Mouse (Mus musculus): ENCODE measurements around the gene Inf2. TPM values are rescaled to one million over a fixed set of nuclear protein-coding genes. Genes with fewer than 3 reads are reported as not detected.

The Inf2 gene
- polyA plus RNA-seq, 1 experiment from 2014 or later = 1.1 TPM

DNA sequence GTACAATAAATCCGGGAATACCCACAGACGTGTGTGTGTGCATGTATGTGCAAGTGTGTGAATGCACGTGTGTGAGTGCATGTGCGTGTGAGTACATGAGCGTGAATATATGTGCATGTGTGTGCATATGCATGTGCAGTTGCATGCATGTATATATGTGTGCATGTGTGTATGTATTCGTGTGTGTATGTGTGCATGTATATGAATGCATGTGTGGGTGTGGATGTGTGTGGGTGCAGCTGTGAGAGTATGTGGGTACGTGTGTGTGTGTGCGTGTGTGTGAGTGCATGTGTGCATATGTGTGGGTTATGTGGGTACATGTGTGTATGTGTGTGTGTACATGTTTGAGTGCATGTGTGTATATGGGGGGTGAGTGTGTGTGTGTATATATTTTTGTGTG lies 42.5 kb upstream of the Inf2 start:
- no peak for ATAC-seq
- no peaks in the 10 kb centered on the region for H3K36me3 ChIP-seq (ENCODE audit: control insufficient read depth, insufficient read depth, low read length)
- no peak overlapping the region for H3K4me3 ChIP-seq (ENCODE audit: low read length)
- H3K9ac ChIP-seq (ENCODE audit: low read depth, low read length) = no peak overlapping the region
- H3K4me1 ChIP-seq (ENCODE audit: control insufficient read depth, insufficient read depth, low read depth, low read length) = peaks cover 21% of the 10 kb centered on the region
- no peaks in the 10 kb centered on the region for H3K27me3 ChIP-seq (replicated peaks; ENCODE audit: control insufficient read depth, insufficient read depth, low read length)
- no peak overlapping the region for H3K27ac ChIP-seq (ENCODE audit: low read depth, low read length)
- no peaks in the 10 kb centered on the region for H3K9me3 ChIP-seq (ENCODE audit: control insufficient read depth, low read length)
- 88% methylated on average over 8 of the region's 8 CpGs for WGBS
- H3K4me2 ChIP-seq (ENCODE audit: low read length) = no peak overlapping the region

DNA sequence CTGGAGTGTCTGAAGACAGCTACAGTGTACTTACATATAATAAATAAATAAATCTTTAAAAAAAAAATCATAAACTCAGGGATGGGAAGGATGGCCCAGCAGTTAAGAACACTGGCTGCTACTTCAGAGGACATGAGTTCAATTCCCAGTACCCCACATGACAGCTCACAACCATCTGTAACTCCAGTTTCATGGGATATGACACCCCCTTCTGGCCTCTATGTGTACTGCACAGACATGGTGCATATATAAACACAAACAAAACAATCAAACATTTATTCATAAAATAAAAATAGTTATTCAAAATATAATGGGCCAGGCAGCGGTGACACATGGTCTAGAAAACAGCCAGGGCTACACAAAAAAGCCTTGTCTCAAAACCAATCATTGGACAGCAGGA lies 39.3 kb upstream of the Inf2 start:
- no peak overlapping the region for H3K9ac ChIP-seq (ENCODE audit: low read depth, low read length)
- no peaks in the 10 kb centered on the region for H3K27me3 ChIP-seq (replicated peaks; ENCODE audit: control insufficient read depth, insufficient read depth, low read length)
- no peak overlapping the region for H3K4me2 ChIP-seq (ENCODE audit: low read length)
- ATAC-seq = no peak
- 97% methylated on average over 1 of the region's 1 CpGs for WGBS
- H3K36me3 ChIP-seq (ENCODE audit: control insufficient read depth, insufficient read depth, low read length) = no peaks in the 10 kb centered on the region
- 0 out of 2 replicates have a peak, but pooled peaks cover 5% of the 10 kb centered on the region for H3K4me1 ChIP-seq (ENCODE audit: control insufficient read depth, insufficient read depth, low read depth, low read length)
- no peaks in the 10 kb centered on the region for H3K9me3 ChIP-seq (ENCODE audit: control insufficient read depth, low read length)
- H3K4me3 ChIP-seq (ENCODE audit: low read length) = no peak overlapping the region
- H3K27ac ChIP-seq (ENCODE audit: low read depth, low read length) = no peak overlapping the region

DNA sequence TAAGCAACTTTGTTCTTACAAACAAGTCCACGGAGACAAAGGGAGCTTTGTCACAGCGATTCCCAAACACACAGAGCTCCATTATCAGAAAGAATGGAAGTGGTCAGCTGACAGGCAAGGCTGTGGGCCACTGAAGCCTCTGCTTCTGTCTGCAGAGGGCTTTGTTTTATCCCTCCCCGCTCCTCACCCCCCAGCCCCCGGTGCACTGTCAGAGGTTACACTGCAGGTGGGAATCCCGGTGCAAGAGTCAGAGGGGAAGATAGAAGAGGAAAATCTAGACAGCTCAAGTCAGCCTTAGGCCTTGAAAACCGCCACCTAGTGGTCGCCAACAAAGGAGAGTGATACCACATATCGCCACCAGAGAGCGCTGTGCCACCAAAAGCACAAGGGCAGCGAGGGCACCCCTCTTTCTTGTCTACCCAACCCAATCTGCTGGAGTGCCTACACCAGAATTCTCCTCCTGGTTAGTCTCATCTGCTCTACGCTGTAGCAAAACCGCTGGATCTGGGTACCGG lies 36.7 kb upstream of the Inf2 start:
- no peak overlapping the region for H3K4me2 ChIP-seq (ENCODE audit: low read length)

DNA sequence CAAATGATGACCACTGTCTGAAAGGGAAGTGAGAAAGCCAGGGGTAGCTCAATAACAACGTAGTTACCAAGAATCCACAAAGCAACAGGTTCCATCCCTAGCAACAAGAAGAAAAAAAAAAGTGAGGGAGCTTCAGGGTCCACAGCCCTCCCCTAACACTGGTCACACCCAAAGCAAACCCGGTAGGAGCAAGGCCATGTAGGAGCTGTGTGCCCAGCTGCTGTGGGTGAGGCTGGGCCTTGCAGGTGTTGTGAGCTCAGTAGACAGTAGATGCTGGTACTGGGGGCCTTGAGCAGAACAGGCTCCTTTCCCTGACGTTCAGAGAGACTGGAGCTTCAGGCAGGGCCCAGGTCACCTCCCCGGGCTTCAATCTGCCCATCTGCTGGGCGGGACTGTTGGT lies 36.1 kb upstream of the Inf2 start:
- Histone ChIP-seq H3K4me2 (ENCODE audit: low read length) (no peak overlapping the region), H3K9me3 (ENCODE audit: control insufficient read depth, low read length) (no peaks in the 10 kb centered on the region), H3K27me3 (replicated peaks; ENCODE audit: control insufficient read depth, insufficient read depth, low read length) (no peaks in the 10 kb centered on the region), H3K27ac (ENCODE audit: low read depth, low read length) (no peak overlapping the region), H3K4me3 (ENCODE audit: low read length) (no peak overlapping the region), H3K4me1 (ENCODE audit: control insufficient read depth, insufficient read depth, low read depth, low read length) (no peaks in the 10 kb centered on the region), H3K9ac (ENCODE audit: low read depth, low read length) (no peak overlapping the region), H3K36me3 (ENCODE audit: control insufficient read depth, insufficient read depth, low read length) (no peaks in the 10 kb centered on the region)
- no peak for ATAC-seq
- WGBS = 64% methylated on average over 5 of the region's 5 CpGs

More for the DNA sequence above, 36.7 kb upstream of the Inf2 start:
- H3K9me3 ChIP-seq (ENCODE audit: control insufficient read depth, low read length) = no peaks in the 10 kb centered on the region
- no peak overlapping the region; the same call in 1 of the 2 replicates for H3K9ac ChIP-seq (ENCODE audit: low read depth, low read length)
- no peak overlapping the region for H3K27ac ChIP-seq (ENCODE audit: low read depth, low read length)
- H3K4me1 ChIP-seq (ENCODE audit: control insufficient read depth, insufficient read depth, low read depth, low read length) = no peaks in the 10 kb centered on the region
- ATAC-seq = peak; percentile 72
- no peaks in the 10 kb centered on the region for H3K27me3 ChIP-seq (replicated peaks; ENCODE audit: control insufficient read depth, insufficient read depth, low read length)
- WGBS = 7% methylated on average over 13 of the region's 13 CpGs
- no peak overlapping the region for H3K4me3 ChIP-seq (ENCODE audit: low read length)
- H3K36me3 ChIP-seq (ENCODE audit: control insufficient read depth, insufficient read depth, low read length) = no peaks in the 10 kb centered on the region

DNA sequence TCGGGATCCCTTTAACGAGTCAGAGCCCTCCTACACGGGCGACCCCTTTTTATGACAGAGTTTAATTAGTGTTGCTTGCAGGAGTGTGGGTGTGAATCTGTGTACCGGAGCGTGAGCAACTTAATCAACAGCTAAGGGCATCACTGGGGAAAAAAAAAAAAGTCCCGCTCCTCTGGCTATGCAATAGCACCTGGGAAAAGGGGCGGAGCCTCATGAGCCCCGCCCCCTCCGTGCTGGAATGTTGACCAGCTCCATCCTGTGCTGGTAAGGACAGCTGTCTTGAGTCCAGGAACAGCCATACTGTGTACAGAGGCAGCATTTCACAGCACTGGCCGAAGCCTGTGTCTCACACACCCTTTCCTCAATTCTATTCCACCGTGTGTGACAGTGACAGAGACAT lies 33.7 kb upstream of the Inf2 start:
- no peaks in the 10 kb centered on the region for H3K4me1 ChIP-seq (ENCODE audit: control insufficient read depth, insufficient read depth, low read depth, low read length)
- no peak overlapping the region for H3K27ac ChIP-seq (ENCODE audit: low read depth, low read length)
- no peaks in the 10 kb centered on the region for H3K9me3 ChIP-seq (ENCODE audit: control insufficient read depth, low read length)
- ATAC-seq = no peak
- no peak overlapping the region for H3K9ac ChIP-seq (ENCODE audit: low read depth, low read length)
- no peaks in the 10 kb centered on the region for H3K27me3 ChIP-seq (replicated peaks; ENCODE audit: control insufficient read depth, insufficient read depth, low read length)
- H3K36me3 ChIP-seq (ENCODE audit: control insufficient read depth, insufficient read depth, low read length) = no peaks in the 10 kb centered on the region
- H3K4me2 ChIP-seq (ENCODE audit: low read length) = no peak overlapping the region
- WGBS = 38% methylated on average over 12 of the region's 12 CpGs
- no peak overlapping the region for H3K4me3 ChIP-seq (ENCODE audit: low read length)

DNA sequence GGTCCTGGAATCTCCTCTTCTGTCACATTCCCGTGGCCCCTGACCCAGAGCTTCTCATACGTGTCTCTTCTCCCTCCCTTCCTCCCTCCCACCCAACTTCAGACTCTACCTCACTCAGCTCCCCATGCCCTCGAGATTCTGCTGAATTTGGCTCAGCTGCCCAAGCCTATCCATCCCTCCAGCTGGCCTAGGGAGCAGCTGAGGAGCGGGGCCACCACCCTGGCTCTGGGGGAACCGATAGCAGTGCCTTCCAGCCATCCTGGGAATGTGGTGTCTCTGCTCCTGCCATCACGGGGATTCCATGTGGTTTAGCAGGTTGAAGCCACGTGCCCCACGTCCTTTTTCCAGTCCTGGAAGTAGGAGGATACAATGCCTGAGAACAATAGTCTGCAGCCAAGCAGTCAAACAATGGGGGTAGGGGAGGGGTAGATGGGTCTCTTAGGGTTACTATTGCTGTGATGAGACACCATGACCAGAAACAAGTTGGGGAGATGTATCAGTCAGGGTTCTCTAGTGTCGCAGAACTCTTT lies 32.0 kb upstream of the Inf2 start:
- 62% methylated on average over 9 of the region's 9 CpGs for WGBS
- H3K27ac ChIP-seq (ENCODE audit: low read depth, low read length) = no peak overlapping the region
- H3K4me1 ChIP-seq (ENCODE audit: control insufficient read depth, insufficient read depth, low read depth, low read length) = no peaks in the 10 kb centered on the region
- H3K27me3 ChIP-seq (replicated peaks; ENCODE audit: control insufficient read depth, insufficient read depth, low read length) = no peaks in the 10 kb centered on the region
- no peak overlapping the region for H3K4me3 ChIP-seq (ENCODE audit: low read length)
- H3K36me3 ChIP-seq (ENCODE audit: control insufficient read depth, insufficient read depth, low read length) = no peaks in the 10 kb centered on the region
- H3K4me2 ChIP-seq (ENCODE audit: low read length) = no peak overlapping the region
- no peak overlapping the region for H3K9ac ChIP-seq (ENCODE audit: low read depth, low read length)
- no peaks in the 10 kb centered on the region for H3K9me3 ChIP-seq (ENCODE audit: control insufficient read depth, low read length)
- ATAC-seq = no peak

DNA sequence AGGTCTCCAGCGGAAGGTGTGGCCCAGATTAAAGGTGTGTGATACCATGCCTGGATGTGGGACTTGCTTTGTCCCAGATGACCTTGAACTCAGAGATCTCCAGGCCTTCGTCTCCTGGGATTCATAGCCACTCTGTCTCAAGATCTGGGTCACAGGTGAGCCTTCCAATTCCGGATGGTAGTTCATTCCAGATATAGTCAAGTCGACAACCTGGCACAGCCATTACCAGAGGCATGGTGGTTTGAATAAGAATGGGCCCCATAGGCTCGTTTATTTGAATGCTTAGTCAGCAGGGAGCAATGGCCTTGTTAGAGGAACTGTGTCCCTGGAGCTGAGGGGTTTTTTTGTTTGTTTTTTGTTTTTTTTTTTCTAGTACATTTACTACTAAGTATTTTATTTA lies 31.4 kb upstream of the Inf2 start:
- H3K9ac ChIP-seq (ENCODE audit: low read depth, low read length) = no peak overlapping the region
- no peak overlapping the region for H3K4me3 ChIP-seq (ENCODE audit: low read length)
- no peaks in the 10 kb centered on the region for H3K4me1 ChIP-seq (ENCODE audit: control insufficient read depth, insufficient read depth, low read depth, low read length)
- H3K27ac ChIP-seq (ENCODE audit: low read depth, low read length) = no peak overlapping the region
- H3K36me3 ChIP-seq (ENCODE audit: control insufficient read depth, insufficient read depth, low read length) = no peaks in the 10 kb centered on the region
- H3K27me3 ChIP-seq (replicated peaks; ENCODE audit: control insufficient read depth, insufficient read depth, low read length) = no peaks in the 10 kb centered on the region
- H3K9me3 ChIP-seq (ENCODE audit: control insufficient read depth, low read length) = no peaks in the 10 kb centered on the region
- WGBS = 79% methylated on average over 5 of the region's 5 CpGs
- ATAC-seq = no peak
- no peak overlapping the region for H3K4me2 ChIP-seq (ENCODE audit: low read length)

DNA sequence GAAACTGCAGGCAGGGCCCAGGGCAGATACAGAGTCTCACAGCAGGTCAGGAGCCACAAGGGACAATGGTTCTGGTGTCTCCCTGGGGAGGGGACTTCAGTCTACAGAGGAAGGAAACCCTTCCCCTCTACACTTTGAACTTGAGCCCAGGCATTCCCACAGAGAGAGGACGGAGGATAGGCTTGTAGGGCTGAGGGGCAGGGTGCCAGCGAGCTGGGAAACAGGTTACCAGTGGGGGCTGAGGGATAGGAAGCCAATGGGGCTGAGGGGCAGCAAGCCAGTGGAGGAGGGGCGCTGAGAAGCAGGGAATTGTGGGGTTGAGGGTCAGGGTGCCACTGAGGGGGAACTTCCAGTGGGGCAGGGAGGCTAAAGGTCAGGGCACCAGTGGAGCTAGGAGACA lies 29.4 kb upstream of the Inf2 start:
- H3K4me3 ChIP-seq (ENCODE audit: low read length) = no peak overlapping the region
- no peak for ATAC-seq
- H3K27me3 ChIP-seq (replicated peaks; ENCODE audit: control insufficient read depth, insufficient read depth, low read length) = no peaks in the 10 kb centered on the region
- H3K9ac ChIP-seq (ENCODE audit: low read depth, low read length) = no peak overlapping the region
- H3K4me1 ChIP-seq (ENCODE audit: control insufficient read depth, insufficient read depth, low read depth, low read length) = no peaks in the 10 kb centered on the region
- H3K9me3 ChIP-seq (ENCODE audit: control insufficient read depth, low read length) = no peaks in the 10 kb centered on the region
- no peak overlapping the region for H3K27ac ChIP-seq (ENCODE audit: low read depth, low read length)
- 47% methylated on average over 3 of the region's 3 CpGs for WGBS
- H3K36me3 ChIP-seq (ENCODE audit: control insufficient read depth, insufficient read depth, low read length) = no peaks in the 10 kb centered on the region
- no peak overlapping the region for H3K4me2 ChIP-seq (ENCODE audit: low read length)

DNA sequence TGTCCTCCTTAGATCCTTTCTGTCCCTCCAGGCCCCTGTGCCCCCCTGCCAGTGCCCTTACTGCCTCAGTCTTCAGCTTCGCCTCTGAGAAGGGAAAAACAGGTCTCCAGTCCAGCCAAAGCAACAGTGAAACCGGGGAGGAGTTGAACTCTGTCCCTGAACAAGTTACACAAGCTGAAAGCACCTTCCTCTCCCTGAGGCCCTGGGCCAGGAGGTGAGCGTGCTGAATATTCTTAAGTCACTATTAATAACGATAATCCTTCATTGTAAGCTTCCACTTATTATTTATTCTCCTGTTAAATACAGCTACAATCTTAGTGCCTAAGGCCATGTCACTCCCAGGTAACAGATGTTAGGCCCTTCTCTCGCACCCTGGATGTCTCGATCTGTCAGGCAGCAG lies 28.9 kb upstream of the Inf2 start:
- 66% methylated on average over 6 of the region's 6 CpGs for WGBS

More for the DNA sequence above, 28.9 kb upstream of the Inf2 start:
- Histone ChIP-seq H3K9ac (ENCODE audit: low read depth, low read length) (no peak overlapping the region), H3K9me3 (ENCODE audit: control insufficient read depth, low read length) (no peaks in the 10 kb centered on the region), H3K36me3 (ENCODE audit: control insufficient read depth, insufficient read depth, low read length) (no peaks in the 10 kb centered on the region), H3K27ac (ENCODE audit: low read depth, low read length) (no peak overlapping the region), H3K4me3 (ENCODE audit: low read length) (no peak overlapping the region), H3K4me2 (ENCODE audit: low read length) (no peak overlapping the region), H3K4me1 (ENCODE audit: control insufficient read depth, insufficient read depth, low read depth, low read length) (no peaks in the 10 kb centered on the region), H3K27me3 (replicated peaks; ENCODE audit: control insufficient read depth, insufficient read depth, low read length) (no peaks in the 10 kb centered on the region)
- no peak for ATAC-seq
